Mouse (Mus musculus) layer of hippocampus, postnatal 25 days (tissue): ENCODE measurements at regions not wholly inside any gene's neighbourhood (a gene's known extent, or its start where the extent isn't known, plus 50 kb on each side); places are given as distances from the start of the nearest gene placed in this dataset.

ENCODE experiments used
- DNase-seq, 2 experiments: peaks; one replicate each; pipeline ENCODE4 v3.0.0; 2022; ENCODE audit warnings: mixed read lengths in 2 of 2, low spot score in 1 of 2; ENCODE audit errors: extremely low spot score in 1 of 2

DNA sequence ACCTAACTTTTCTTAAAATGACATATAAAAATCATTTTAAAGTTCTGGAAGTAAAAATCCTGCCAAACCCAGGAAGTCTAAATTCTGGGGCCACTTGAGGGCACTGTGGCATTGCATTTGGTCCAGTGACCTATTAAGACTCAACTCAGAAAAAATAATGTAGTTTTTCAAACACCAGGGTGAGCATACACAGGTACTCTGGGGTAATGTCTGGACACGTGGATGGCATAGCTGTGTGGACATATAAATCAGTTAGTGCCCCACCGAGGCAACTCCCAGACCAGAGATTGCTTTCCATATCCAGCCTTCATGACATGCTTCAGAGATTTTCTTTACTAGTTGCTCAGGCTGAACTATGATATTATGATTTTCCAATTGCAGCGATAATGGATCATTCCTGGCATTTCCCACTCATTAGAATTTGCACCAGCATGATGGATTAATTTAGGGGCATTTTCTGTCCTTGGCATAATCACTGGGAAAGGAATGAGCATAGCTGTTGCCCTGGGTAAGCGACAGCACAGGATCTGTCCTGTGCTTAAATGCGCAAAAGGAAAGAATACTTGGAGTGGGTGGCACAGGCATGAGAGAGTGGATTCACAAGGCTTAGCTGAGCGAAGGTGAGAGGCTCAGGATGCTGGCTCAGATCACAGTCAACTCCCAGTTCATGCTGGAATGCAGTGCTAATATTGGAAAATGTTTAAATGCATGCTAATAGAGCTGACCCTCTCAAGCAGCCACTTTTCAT lies 1526.6 kb upstream of the Cdh8 start:
- DNase-seq = peak; percentile 36 to 58

DNA sequence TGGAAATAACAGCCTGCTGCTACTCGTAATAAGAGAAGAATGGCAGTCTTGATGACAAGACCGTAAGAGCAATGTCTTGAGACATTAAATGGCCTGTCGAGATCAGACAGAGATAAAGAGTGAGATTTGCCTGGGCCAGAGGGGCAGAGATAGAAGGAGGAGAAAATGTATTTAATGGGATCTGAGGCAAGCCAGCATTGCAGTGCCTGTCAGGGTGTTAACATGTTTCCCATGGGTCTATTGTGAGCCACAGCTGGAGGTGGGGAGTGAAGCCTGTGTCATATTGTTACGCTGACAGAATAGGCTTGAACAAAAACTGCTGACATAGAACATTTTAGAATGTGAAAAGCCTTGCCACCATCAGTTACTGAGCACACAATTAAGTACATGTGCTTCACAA lies 1523.3 kb upstream of the Cdh8 start:
- no peak for DNase-seq

DNA sequence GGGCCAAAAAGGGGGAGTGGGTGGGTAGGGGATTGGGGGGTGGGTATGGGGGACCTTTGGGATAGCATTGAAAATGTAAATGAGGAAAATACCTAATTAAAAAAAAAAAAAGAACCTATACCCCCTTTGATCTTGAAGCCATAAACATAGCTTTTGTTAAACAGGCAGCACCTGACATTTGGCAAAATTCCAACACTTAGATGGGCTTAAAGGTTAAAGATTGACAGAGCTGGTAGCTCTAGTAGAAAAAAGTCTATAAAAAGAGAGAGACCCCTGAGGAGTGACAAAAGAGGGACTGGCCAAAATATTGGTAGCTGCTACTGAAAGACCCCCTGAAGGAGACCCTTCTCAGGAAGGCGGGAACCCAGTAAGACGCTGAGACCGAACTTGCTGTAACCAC lies 1474.0 kb upstream of the Cdh8 start:
- no peak for DNase-seq

DNA sequence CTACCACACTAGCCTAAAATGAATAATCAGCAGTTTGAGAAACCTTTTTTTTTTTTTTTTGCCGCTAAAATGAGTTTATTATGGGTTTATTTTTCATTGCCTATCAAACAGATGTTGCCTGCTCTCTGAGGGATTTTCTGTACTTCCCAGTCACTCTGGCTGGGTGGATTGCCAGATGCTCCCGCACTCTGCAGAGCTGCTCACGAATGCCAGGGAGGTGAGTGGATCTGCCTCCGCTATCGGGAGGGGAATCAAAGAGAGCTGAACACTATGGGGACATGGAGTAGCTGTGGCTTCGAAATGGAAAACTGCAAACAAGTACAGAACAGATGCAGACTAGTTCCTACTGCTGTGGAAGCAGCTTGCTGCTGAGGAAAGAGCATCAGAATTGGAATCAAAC lies 1449.4 kb upstream of the Cdh8 start:
- peak in 1 of 2 experiments; percentile 8 for DNase-seq

DNA sequence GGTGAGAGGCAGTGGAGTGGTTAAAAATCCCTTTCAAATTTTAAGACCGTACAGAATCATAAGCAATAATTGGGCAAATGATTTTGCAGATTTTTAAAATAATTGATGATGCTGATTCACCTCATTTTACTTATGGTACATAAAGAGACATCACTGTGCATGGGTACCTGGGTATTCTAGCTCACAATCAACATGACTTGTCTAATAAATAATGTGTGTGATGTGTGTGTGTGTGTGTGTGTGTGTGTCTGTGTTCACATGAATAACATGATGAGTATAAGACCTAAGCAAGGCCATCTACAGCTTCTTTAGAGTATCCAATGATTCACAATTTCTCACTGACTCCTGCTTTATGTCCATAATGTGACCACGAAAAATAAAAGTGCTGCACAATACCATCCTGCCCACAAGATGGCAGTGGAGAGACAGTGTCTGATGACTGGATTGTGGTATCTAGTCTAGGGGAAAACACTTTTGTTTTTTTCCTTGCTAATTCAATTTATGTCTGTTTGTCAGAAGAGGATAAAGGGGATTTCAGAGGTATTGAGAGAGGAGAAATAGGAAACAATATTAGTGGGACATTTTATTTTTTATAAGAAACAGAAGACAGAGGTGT lies 1434.7 kb upstream of the Cdh8 start:
- DNase-seq = peak; percentile 21 to 58
